Mouse (Mus musculus): ENCODE results near the gene Gata5.

- TF ChIP-seq CTCF (IDR thresholded peaks at IDR 0.05; ENCODE audit: control insufficient read depth, insufficient read depth, insufficient replicate concordance, low read depth, low read length) (no peak), POLR2A (IDR thresholded peaks at IDR 0.05; ENCODE audit: control insufficient read depth, low read depth, low read length) (no peak)
Measured at GRCm38 (mm10) chr2:180341229-180341628, 6.7 kb upstream of the Gata5 start.

All from testis, adult 2 months (tissue).